Mouse (Mus musculus) forebrain, embryonic 16.5 days (tissue): ENCODE results near the gene Dok5. TPM values are rescaled to one million over a fixed set of nuclear protein-coding genes. Genes with fewer than 3 reads are reported as not detected.

ENCODE experiments used
- ATAC-seq: fragments of 200-750 bp; cut with Nextera tagmentation; 2 replicates; pipeline ENCODE4 v1.8.0; 2017; ENCODE audit warnings: mild to moderate bottlenecking, moderate library complexity
- H3K27ac ChIP-seq: fragments of 300-500 bp; sonication (generic); 2 replicates; pipeline ENCODE4 v1.5.1; 2014; ENCODE audit warnings: low read length, control low read depth
- H3K27me3 ChIP-seq: fragments of 300-500 bp; sonication (generic); replicated peaks from 2 replicates; pipeline ENCODE4 v1.6.1; 2014; ENCODE audit warnings: low read length; ENCODE audit not compliant: control insufficient read depth, insufficient read depth
- H3K36me3 ChIP-seq: fragments of 300-500 bp; sonication (generic); 2 replicates; pipeline ENCODE4 v1.6.1; 2014; ENCODE audit not compliant: control insufficient read depth, insufficient read depth
- H3K4me1 ChIP-seq: fragments of 300-500 bp; sonication (generic); replicated peaks from 2 replicates; pipeline ENCODE4 v1.6.1; 2014; ENCODE audit warnings: low read length; ENCODE audit not compliant: control insufficient read depth, insufficient read depth
- H3K4me2 ChIP-seq: fragments of 300-500 bp; sonication (generic); 2 replicates; pipeline ENCODE4 v1.6.1; 2014; ENCODE audit warnings: mild to moderate bottlenecking, low read length, control low read depth
- H3K4me3 ChIP-seq: fragments of 300-500 bp; sonication (generic); replicated peaks from 2 replicates; pipeline ENCODE4 v1.5.1; 2014; ENCODE audit warnings: mild to moderate bottlenecking, low read length, control low read depth
- H3K9ac ChIP-seq: fragments of 300-500 bp; sonication (generic); replicated peaks from 2 replicates; pipeline ENCODE4 v1.6.1; 2014; ENCODE audit warnings: low read depth, low read length, control low read depth
- H3K9me3 ChIP-seq: fragments of 300-500 bp; sonication (generic); 2 replicates; pipeline ENCODE4 v1.6.1; 2016; ENCODE audit warnings: low read length; ENCODE audit not compliant: control insufficient read depth
- WGBS: fragments of 180-500 bp; shearing (Covaris S2); extraction: QIAGEN DNeasy Blood & Tissue Kit; methylation state at CpG from one replicate; pipeline ENCODE4 v1.1.7; 2014; 5-methylcytosine and 5-hydroxymethylcytosine counted together
- polyA plus RNA-seq: library from polyadenylated mRNA; unstranded; fragments of >200 nt; fragmentation: Nextera tagmentation; extraction: Ambion mirVana; gene quantifications from 2 replicates; pipeline ENCODE4 v1.2.1, GENCODE M21; 2015

The Dok5 gene
- polyA plus RNA-seq, 1 experiment from 2014 or later, result 96.5 TPM

- Histone ChIP-seq H3K4me2 (peak overlapping the region; percentile 42), H3K36me3 (no peaks in the 10 kb centered on the region), H3K27ac (peak overlapping the region; percentile 71), H3K9me3 (no peaks in the 10 kb centered on the region), H3K27me3 (no peaks in the 10 kb centered on the region), H3K4me3 (peak overlapping the region; percentile 4; the same call in 1 of the 2 replicates), H3K9ac (peak overlapping the region; percentile 50), H3K4me1 (peaks cover 24% of the 10 kb centered on the region)
- 1% methylated on average over 19 of the region's 19 CpGs for WGBS
- ATAC-seq, result peak; percentile 68
These were observed 40.7 kb downstream of the Dok5 start for GRCm38 (mm10) chr2:170772126-170772884.

GRCm38 (mm10) chr2:170772885-170773270 is 41.3 kb downstream of the Dok5 start:
- WGBS, result 11% methylated on average over 8 of the region's 8 CpGs
- H3K9ac ChIP-seq, result no peak overlapping the region; the same call in 1 of the 2 replicates
- H3K27me3 ChIP-seq, result no peaks in the 10 kb centered on the region
- peak overlapping the region; percentile 42 for H3K4me2 ChIP-seq
- H3K9me3 ChIP-seq, result no peaks in the 10 kb centered on the region
- ATAC-seq, result no peak
- H3K4me1 ChIP-seq, result peaks cover 23% of the 10 kb centered on the region
- H3K4me3 ChIP-seq, result no peak overlapping the region
- no peaks in the 10 kb centered on the region for H3K36me3 ChIP-seq
- peak overlapping the region; percentile 60 for H3K27ac ChIP-seq

DNA sequence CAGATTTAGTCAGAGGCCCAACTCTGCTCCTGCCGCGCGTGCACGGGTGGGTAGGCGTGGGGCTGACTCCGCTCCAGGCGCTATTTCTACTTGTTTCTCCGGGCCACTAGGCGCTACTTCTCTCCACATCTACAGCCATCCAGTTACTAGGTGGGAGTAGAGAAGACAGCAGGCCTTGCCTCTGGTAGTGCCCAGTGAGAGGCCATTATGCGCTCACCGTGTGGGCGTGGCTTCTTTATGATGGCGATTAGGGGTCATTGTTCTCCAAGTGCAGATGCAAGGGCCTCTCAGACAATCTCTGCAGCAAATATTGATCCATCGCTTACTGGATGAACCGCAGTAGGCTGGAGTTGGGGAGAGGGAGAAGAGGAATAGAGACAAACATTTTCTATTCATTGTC is 44.0 kb downstream of the Dok5 start:
- no peaks in the 10 kb centered on the region for H3K9me3 ChIP-seq
- no peak overlapping the region for H3K4me2 ChIP-seq
- no peaks in the 10 kb centered on the region for H3K27me3 ChIP-seq
- no peak for ATAC-seq
- H3K9ac ChIP-seq, result no peak overlapping the region
- H3K4me3 ChIP-seq, result no peak overlapping the region
- H3K4me1 ChIP-seq, result peaks cover 23% of the 10 kb centered on the region
- WGBS, result 88% methylated on average over 15 of the region's 15 CpGs
- no peak overlapping the region for H3K27ac ChIP-seq
- H3K36me3 ChIP-seq, result no peaks in the 10 kb centered on the region

GRCm38 (mm10) chr2:170776107-170776506 is 44.5 kb downstream of the Dok5 start:
- H3K36me3 ChIP-seq, result no peaks in the 10 kb centered on the region
- H3K4me2 ChIP-seq, result no peak overlapping the region
- H3K27me3 ChIP-seq, result no peaks in the 10 kb centered on the region
- no peak overlapping the region for H3K4me3 ChIP-seq
- no peaks in the 10 kb centered on the region for H3K9me3 ChIP-seq
- H3K4me1 ChIP-seq, result peaks cover 23% of the 10 kb centered on the region
- 95% methylated on average over 11 of the region's 11 CpGs for WGBS
- no peak for ATAC-seq
- no peak overlapping the region for H3K9ac ChIP-seq
- H3K27ac ChIP-seq, result no peak overlapping the region

DNA sequence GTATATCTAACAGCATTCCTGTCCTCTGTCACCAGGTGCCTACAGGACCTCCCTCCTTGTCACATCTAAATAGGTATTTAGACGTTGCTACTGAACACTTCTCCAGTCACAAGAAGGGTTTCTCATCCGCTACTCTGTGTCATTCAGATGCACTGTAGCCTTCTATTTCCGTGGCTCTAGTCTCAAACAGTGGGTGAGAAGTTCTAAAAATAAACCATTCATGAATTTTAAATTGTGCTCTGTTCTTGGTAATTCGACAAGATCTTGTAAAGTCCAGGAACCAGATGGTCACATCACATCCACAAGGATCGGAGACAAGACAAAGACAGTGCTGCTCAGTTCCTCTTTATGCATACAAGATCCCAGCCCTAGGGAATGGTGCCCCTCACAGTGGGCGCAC is 46.0 kb downstream of the Dok5 start:
- no peak for ATAC-seq
- no peak overlapping the region for H3K9ac ChIP-seq
- 70% methylated on average over 6 of the region's 6 CpGs for WGBS
- no peak overlapping the region for H3K27ac ChIP-seq
- H3K27me3 ChIP-seq, result no peaks in the 10 kb centered on the region
- no peak overlapping the region for H3K4me3 ChIP-seq
- no peak overlapping the region for H3K4me2 ChIP-seq
- H3K36me3 ChIP-seq, result no peaks in the 10 kb centered on the region
- H3K4me1 ChIP-seq, result peaks cover 10% of the 10 kb centered on the region
- no peaks in the 10 kb centered on the region for H3K9me3 ChIP-seq

GRCm38 (mm10) chr2:170780010-170780750 is 48.6 kb downstream of the Dok5 start:
- no peak for ATAC-seq
- Histone ChIP-seq H3K9me3 (no peaks in the 10 kb centered on the region), H3K9ac (no peak overlapping the region), H3K27me3 (no peaks in the 10 kb centered on the region), H3K4me2 (no peak overlapping the region), H3K27ac (no peak overlapping the region), H3K4me3 (no peak overlapping the region), H3K4me1 (peaks cover 5% of the 10 kb centered on the region), H3K36me3 (no peaks in the 10 kb centered on the region)
- 90% methylated on average over 11 of the region's 11 CpGs for WGBS

DNA sequence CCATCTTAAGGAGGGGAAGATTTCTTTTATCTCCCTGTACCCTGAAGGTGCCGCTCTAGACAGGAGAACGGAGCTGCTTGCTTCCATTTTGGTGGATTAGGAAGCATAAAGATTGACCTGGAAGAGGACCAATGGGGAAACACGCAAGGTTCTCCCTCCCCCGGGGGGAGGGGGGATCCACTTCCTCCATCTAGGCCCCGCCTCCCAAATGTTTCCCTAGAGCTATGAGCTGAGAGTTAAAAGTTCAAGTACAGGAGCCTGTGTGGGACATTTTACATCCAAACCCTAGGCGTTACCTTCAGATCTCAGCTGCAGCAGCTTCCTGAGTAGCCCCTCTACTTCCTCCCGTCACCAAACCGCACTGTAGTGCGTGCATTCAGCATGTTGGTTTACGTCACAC is 56.5 kb downstream of the Dok5 start:
- 96% methylated on average over 10 of the region's 10 CpGs for WGBS

DNA sequence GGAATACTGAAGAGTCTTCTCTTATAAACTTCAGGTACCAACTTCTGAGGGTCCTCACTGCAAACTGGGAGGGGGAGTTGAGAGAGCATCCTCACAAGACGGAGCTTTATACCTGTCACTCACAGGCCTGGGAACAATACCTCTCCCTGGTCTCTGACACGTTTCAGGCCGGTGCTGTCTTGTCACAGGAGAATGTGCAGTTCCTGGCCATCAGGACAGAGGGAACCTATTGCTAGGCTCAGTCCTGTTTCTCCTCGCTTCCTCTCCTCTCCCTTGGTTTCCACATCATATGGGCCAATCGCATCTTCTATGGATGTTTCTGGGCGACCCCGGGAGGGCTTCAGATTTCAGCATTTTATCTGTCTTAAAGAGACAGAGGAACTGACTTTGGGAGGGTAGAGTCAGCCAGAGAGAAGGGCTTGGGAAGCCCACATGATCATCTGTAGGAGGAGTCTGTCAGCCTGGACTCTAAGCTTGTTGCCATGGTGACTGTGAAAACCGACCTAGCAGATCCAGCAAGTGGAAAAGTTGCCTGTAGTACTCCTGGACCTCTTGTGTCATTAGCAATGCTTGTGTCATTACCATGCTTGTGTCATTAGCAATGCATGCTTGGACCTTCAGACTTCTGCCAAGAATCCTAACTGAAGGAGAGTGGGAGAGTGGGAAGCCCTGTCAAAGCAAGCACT is 59.9 kb downstream of the Dok5 start:
- no peaks in the 10 kb centered on the region for H3K9me3 ChIP-seq
- 36% methylated on average over 8 of the region's 8 CpGs for WGBS
- H3K4me1 ChIP-seq, result peaks cover 6% of the 10 kb centered on the region
- no peaks in the 10 kb centered on the region for H3K36me3 ChIP-seq
- H3K4me3 ChIP-seq, result no peak overlapping the region
- peak; percentile 83 for ATAC-seq
- no peaks in the 10 kb centered on the region for H3K27me3 ChIP-seq
- no peak overlapping the region for H3K4me2 ChIP-seq
- H3K27ac ChIP-seq, result no peak overlapping the region
- no peak overlapping the region for H3K9ac ChIP-seq

More for the DNA sequence above, 56.5 kb downstream of the Dok5 start:
- no peaks in the 10 kb centered on the region for H3K36me3 ChIP-seq
- H3K27me3 ChIP-seq, result no peaks in the 10 kb centered on the region
- peaks cover 6% of the 10 kb centered on the region for H3K4me1 ChIP-seq
- no peak overlapping the region for H3K4me2 ChIP-seq
- no peak for ATAC-seq
- no peak overlapping the region for H3K9ac ChIP-seq
- H3K27ac ChIP-seq, result no peak overlapping the region
- no peak overlapping the region for H3K4me3 ChIP-seq
- H3K9me3 ChIP-seq, result no peaks in the 10 kb centered on the region

DNA sequence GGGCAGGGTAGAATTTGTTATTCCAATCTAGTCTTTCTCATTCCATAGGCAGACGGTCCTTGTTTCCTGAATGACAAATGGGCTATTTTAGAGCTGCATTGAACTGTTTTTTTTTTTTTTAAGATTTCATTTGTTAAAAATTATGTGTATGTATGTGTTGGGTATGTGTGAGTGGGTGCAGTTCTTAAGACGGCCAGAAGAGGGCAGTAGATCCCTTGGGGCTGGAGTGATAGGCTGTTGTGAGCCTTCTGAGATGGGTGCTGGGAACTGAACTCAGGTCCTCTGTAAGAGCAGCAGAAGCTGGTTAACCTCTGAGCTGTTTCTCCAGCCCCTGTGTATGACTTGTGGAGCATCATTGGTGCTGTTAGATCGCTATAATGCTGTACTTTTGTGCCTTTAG is 63.6 kb downstream of the Dok5 start:
- Histone ChIP-seq H3K4me2 (no peak overlapping the region), H3K9ac (no peak overlapping the region), H3K4me1 (peaks cover 6% of the 10 kb centered on the region), H3K9me3 (no peaks in the 10 kb centered on the region), H3K4me3 (no peak overlapping the region), H3K27me3 (no peaks in the 10 kb centered on the region), H3K27ac (no peak overlapping the region), H3K36me3 (no peaks in the 10 kb centered on the region)
- 89% methylated on average over 3 of the region's 3 CpGs for WGBS
- no peak for ATAC-seq
